Mouse (Mus musculus) heart, postnatal 0 days (tissue): ENCODE data around the gene Kcnj8. TPM values are rescaled to one million over a fixed set of nuclear protein-coding genes. Genes with fewer than 3 reads are reported as not detected.

Source experiments
- ATAC-seq: fragments of 200-750 bp; cut with Nextera tagmentation; 2 replicates; pipeline ENCODE4 v1.8.0; 2017; ENCODE audit warnings: low read depth, moderate number of reproducible peaks, moderate library complexity; ENCODE audit not compliant: insufficient read depth
- DNase-seq: peaks from one replicate; pipeline ENCODE4 v3.0.0-alpha.2; 2016; ENCODE audit warnings: low spot score
- H3K27ac ChIP-seq: fragments of 300-500 bp; sonication (generic); 2 replicates; pipeline ENCODE4 v1.5.1; 2014; ENCODE audit warnings: low read depth, mild to moderate bottlenecking
- H3K27me3 ChIP-seq: fragments of 300-500 bp; sonication (generic); 2 replicates; pipeline ENCODE4 v1.6.1; 2014; ENCODE audit warnings: low read length, mixed read lengths; ENCODE audit not compliant: control insufficient read depth, insufficient read depth
- H3K36me3 ChIP-seq: fragments of 300-500 bp; sonication (generic); replicated peaks from 2 replicates; pipeline ENCODE4 v1.6.1; 2014; ENCODE audit warnings: low read length, mixed read lengths; ENCODE audit not compliant: control insufficient read depth, insufficient read depth
- H3K4me1 ChIP-seq: fragments of 300-500 bp; sonication (generic); 2 replicates; pipeline ENCODE4 v1.6.1; 2014; ENCODE audit warnings: antibody characterized with exemption; ENCODE audit not compliant: control insufficient read depth, insufficient read depth
- H3K4me2 ChIP-seq: fragments of 300-500 bp; sonication (generic); 2 replicates; pipeline ENCODE4 v1.6.1; 2014; ENCODE audit warnings: low read depth, mild to moderate bottlenecking, low read length, moderate library complexity
- H3K4me3 ChIP-seq: fragments of 300-500 bp; sonication (generic); 2 replicates; pipeline ENCODE4 v1.5.1; 2014; ENCODE audit warnings: low read depth, low read length
- H3K9ac ChIP-seq: fragments of 300-500 bp; sonication (generic); replicated peaks from 2 replicates; pipeline ENCODE4 v1.6.1; 2014; ENCODE audit warnings: low read depth, low read length, mixed read lengths
- H3K9me3 ChIP-seq: fragments of 300-500 bp; sonication (generic); replicated peaks from 2 replicates; pipeline ENCODE4 v1.6.1; 2016; ENCODE audit warnings: low read length; ENCODE audit not compliant: control insufficient read depth
- CTCF ChIP-seq: IDR thresholded peaks from 2 replicates; pipeline ENCODE4 v1.5.1; 2016; ENCODE audit warnings: antibody characterized with exemption, control low read depth, low read depth
- EP300 ChIP-seq: IDR thresholded peaks from 2 replicates; pipeline ENCODE4 v1.6.1; 2016; ENCODE audit warnings: antibody characterized with exemption, low read depth
- WGBS: fragments of 180-500 bp; shearing (Covaris S2); extraction: QIAGEN DNeasy Blood & Tissue Kit; methylation state at CpG from one replicate; pipeline ENCODE4 v1.1.7; 2014; 5-methylcytosine and 5-hydroxymethylcytosine counted together
- polyA plus RNA-seq: library from polyadenylated mRNA; unstranded; fragments of >200 nt; fragmentation: Nextera tagmentation; extraction: Ambion mirVana; gene quantifications from 2 replicates; pipeline ENCODE4 v1.2.1, GENCODE M21; 2015
- total RNA-seq: library from RNA; depleted of rRNA; stranded (reverse); fragments of >200 nt; gene quantifications from 2 replicates; pipeline ENCODE4 v1.2.3, GENCODE M21; 2014; ENCODE audit warnings: low replicate concordance

Kcnj8 gene
- total and polyA plus RNA-seq, 2 experiments from 2014 or later, result 21.5 to 40.4 TPM

DNA sequence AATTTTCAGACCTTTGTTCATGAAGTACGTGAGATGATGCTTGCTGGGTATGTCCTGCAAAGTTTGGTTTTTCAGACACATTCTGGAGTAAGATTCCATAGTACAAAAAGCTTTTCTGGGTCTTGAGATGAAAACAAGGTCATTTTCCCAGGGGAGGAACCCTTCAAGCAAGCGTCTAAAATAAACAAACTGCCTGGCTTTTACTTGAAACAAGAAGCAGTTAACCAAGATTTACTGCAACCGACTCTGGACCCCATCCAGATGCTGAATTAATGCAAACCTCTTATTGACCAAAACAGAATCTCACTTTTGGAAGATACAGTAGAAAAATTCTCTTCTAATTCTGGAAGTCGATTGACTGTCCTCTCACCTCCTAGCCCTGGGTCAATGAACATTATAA lies 20.5 kb downstream of the Kcnj8 start:
- DNase-seq (no peak), ATAC-seq (no peak)
- no peak for TF ChIP-seq CTCF
- TF ChIP-seq EP300, result no peak
- Histone ChIP-seq H3K27ac (no peak overlapping the region), H3K4me1 (peaks cover 8% of the 10 kb centered on the region; the same call in 1 of the 2 replicates), H3K4me2 (no peak overlapping the region), H3K9me3 (peaks cover 8% of the 10 kb centered on the region; the same call in 1 of the 2 replicates), H3K9ac (no peak overlapping the region), H3K36me3 (no peaks in the 10 kb centered on the region), H3K4me3 (no peak overlapping the region), H3K27me3 (no peaks in the 10 kb centered on the region)
- 60% methylated on average over 4 of the region's 4 CpGs for WGBS

DNA sequence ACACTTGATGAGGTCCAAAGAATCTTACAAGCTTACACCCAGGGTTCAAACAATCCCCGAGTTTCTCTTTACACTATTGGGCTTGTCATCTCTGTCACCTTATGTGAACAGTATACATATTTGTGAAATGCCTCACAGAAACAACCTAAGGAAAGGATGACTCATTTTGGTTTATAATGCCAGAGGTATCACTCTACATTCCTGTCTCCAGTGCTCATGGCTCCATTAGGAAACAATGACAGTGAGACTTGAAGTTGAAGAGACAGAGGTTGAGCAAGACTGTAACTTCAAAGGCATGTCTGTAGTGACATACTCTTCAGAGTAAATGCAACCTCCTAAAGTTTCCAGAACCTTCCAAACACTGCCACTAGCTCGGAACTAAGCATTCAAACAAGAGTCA lies 23.0 kb downstream of the Kcnj8 start:
- Histone ChIP-seq H3K4me2 (no peak overlapping the region), H3K27ac (no peak overlapping the region), H3K36me3 (no peaks in the 10 kb centered on the region), H3K27me3 (no peaks in the 10 kb centered on the region), H3K4me1 (peaks cover 11% of the 10 kb centered on the region; the same call in 1 of the 2 replicates), H3K9me3 (peaks cover 5% of the 10 kb centered on the region; the same call in 1 of the 2 replicates), H3K4me3 (no peak overlapping the region), H3K9ac (no peak overlapping the region)
- ATAC-seq, result no peak
- DNase-seq, result no peak
- TF ChIP-seq CTCF, result no peak
- no peak for TF ChIP-seq EP300
- WGBS, result 61% methylated on average over 2 of the region's 2 CpGs

DNA sequence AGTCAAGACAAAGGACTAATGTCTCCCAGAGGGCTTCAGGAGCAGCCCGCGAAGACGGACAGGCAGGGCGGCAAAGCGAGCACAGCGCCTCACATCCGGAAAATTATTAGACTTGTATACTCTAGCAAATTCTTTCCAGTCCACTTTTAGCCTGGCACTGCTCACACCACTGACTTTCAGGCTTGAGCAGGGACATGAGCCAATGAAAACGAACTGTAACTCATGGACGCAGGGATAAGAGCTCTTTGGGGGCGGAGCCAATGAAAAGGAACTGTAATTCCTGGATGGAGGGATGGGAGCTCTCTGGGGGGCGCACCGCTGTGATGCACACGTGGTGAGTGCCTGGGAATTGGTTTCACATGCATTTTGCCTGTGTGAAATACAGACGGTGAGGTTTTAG lies 26.3 kb downstream of the Kcnj8 start:
- DNase-seq (peak; percentile 80), ATAC-seq (peak; percentile 47)
- H3K9ac ChIP-seq, result no peak overlapping the region
- no peak overlapping the region for H3K4me3 ChIP-seq
- TF ChIP-seq EP300 (no peak), CTCF (no peak)
- 0 out of 2 replicates have a peak, but pooled peaks cover 9% of the 10 kb centered on the region for H3K4me1 ChIP-seq
- H3K36me3 ChIP-seq, result no peaks in the 10 kb centered on the region
- H3K4me2 ChIP-seq, result 0 out of 2 replicates have a peak overlapping the region, but pooled peaks have one; percentile 21
- 43% methylated on average over 14 of the region's 14 CpGs for WGBS
- H3K27me3 ChIP-seq, result no peaks in the 10 kb centered on the region
- peaks cover 5% of the 10 kb centered on the region; the same call in 1 of the 2 replicates for H3K9me3 ChIP-seq
- H3K27ac ChIP-seq, result peak overlapping the region; percentile 40; the same call in 1 of the 2 replicates

DNA sequence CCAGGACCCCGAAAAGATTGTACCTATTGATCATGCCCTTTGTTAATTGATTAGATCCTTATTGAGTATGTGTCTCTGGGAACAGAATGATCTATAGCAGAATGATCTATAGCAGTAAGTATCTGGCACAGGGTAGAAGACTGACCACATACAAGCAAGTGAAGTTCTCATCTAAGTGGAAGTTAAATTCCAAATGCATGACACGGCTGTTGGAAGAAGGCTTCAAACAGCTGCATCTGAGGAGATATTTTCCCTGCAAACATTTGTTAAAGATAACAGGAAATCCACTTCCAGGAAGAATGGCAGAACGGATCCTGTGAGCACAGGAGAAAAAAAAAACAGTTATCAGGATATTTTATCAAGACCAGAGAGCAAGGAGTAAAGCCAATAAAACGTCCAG lies 27.8 kb downstream of the Kcnj8 start:
- Histone ChIP-seq H3K4me2 (no peak overlapping the region), H3K9me3 (no peaks in the 10 kb centered on the region), H3K27ac (no peak overlapping the region), H3K27me3 (no peaks in the 10 kb centered on the region), H3K4me3 (no peak overlapping the region), H3K9ac (no peak overlapping the region), H3K36me3 (no peaks in the 10 kb centered on the region), H3K4me1 (0 out of 2 replicates have a peak, but pooled peaks cover 10% of the 10 kb centered on the region)
- TF ChIP-seq EP300 (no peak), CTCF (no peak)
- 48% methylated on average over 4 of the region's 4 CpGs for WGBS
- no peak for ATAC-seq
- no peak for DNase-seq

DNA sequence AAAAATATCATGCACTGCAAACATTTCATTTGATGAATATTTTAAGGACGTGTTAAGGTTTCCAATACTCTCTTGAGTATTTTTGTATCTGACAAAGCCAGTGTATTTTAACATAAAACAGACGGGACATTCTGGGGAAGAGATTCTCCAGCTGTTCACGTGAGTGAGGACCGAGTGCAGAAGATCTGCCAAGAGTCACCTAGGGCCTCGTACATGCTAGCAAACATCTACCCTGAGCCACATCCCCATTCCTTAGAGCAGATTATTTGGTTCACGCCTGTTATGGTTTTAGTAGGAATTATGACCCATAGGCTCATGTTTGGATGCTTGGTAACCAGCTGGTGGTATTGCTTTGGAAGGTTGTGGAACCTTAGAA lies 28.6 kb downstream of the Kcnj8 start:
- H3K36me3 ChIP-seq, result no peaks in the 10 kb centered on the region
- H3K4me2 ChIP-seq, result no peak overlapping the region
- H3K9me3 ChIP-seq, result no peaks in the 10 kb centered on the region
- 0 out of 2 replicates have a peak, but pooled peaks cover 10% of the 10 kb centered on the region for H3K4me1 ChIP-seq
- H3K27ac ChIP-seq, result no peak overlapping the region
- TF ChIP-seq EP300, result no peak
- H3K27me3 ChIP-seq, result no peaks in the 10 kb centered on the region
- no peak for ATAC-seq
- no peak overlapping the region for H3K9ac ChIP-seq
- DNase-seq, result no peak
- no peak overlapping the region for H3K4me3 ChIP-seq
- 71% methylated on average over 6 of the region's 6 CpGs for WGBS
